Mouse (Mus musculus): ENCODE results near the gene Phlpp1.

Gene Phlpp1

DNA sequence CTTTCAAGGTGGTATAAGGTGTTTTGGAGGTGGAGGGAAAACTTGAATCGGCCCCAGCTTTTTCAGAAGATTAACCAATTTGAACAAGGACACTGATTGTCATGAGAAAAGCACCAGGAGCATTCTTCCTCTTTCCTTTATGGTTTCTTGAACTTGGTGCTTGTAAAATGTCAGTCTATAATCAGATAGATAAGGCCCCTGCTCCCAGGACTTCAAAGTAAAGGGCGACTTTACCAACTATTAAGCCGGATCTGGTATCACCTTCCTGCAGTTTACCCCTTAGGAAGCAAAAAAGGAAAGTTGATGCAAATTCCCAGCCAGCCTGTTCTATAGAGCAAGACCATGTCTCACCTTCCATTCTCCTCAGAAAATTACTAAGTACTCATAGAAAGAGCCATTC, 21.9 kb downstream of the Phlpp1 start:
- no peak for DNase-seq (ENCODE audit: low spot score)

DNA sequence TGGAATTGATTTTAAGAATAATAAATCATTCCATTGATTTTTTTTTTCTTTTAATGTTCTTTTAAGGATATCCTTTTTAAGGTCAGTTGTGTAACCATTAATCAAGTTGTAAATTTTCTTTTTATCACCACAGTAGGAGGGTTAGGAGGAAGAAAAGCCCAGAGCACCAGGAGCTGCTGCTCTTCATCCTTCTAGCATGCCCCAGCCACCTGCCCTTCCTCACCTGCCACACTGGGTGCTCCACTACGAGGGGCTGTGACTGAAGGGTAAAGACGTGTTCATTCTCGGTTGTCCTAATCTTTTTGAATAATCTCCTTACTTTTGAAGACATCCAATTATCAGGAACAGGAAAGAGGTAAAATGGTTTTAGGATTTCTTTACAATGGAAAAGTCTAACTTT, 22.7 kb downstream of the Phlpp1 start:
- DNase-seq (ENCODE audit: low spot score) = no peak

DNA sequence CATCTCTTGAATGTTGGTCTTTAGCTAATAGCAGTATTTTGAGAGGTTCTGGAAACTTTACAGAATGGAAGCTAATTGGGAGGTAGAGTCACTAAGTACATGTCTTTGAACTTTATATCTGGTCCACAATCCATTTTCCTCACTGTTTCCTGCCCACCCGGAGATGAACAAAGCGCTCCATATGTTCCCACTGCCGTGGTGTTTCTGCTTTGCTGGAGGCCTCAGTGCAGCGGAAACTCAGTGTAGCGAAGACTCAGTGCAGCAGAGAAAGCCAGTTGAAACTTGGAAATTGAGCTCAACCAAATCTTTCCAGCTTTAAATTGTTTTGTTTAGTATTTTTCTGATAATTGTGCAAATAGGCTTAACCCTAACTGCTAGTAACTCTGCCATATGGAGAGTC, 26.4 kb downstream of the Phlpp1 start:
- no peak for DNase-seq (ENCODE audit: low spot score)

DNA sequence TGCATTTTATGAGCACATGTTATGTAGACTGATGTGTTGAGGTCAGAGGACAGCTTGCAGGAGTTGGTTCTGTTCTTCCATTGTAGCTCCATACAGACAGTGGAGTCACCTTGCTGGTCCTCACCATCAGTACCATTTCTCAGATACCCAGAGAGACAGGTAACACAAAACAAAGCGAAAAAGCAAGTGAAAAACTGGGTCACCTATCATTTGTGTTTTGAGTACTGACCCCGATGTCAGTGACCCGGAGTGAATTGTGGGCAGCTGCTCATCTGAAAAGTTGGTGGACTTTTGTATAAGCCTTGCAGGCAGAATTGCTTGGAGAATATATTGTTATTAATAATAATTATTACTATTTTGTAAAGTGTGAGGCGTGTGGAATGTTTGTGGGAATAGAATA, 27.6 kb downstream of the Phlpp1 start:
- DNase-seq (ENCODE audit: low spot score) = no peak

DNA sequence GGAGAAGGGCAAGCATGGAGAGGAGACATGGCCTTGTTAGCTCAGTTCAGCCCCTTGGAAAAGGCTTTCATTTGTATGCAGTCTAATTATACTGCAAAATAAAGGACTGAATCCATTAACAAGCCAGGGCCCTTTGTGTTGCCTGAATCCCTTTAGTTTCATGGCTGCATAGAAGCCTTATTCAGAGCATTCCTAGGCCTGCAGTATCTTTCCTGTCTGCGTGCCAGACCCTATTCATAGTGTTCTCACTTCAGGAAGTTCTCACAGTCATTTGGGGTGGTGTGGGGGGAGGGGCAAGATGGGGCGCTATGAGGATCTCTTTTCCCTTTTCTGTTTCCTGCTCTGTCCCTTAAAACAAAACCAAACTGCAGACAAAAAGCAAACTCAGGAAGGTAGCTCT, 28.1 kb downstream of the Phlpp1 start:
- no peak for DNase-seq (ENCODE audit: low spot score)

DNA sequence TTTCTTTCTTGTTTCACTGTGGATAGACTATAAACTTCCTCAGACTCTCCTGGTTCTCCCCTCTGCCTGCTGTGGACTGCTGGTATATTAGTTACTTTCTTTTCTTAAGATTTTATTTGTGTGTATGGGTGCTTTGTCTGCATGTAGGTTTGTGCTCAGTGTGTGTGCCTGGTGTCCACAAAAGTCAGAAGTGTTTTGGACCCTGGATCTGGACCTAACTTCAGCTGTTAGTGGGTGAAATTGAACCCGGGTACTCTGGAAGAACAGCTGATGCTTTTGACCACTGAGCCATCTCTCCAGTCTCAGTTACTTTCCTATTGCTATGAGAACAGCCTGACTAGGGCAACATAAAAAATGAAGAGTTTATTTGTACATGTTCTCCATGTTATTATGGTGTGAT, 29.5 kb downstream of the Phlpp1 start:
- no peak for DNase-seq (ENCODE audit: low spot score)

DNA sequence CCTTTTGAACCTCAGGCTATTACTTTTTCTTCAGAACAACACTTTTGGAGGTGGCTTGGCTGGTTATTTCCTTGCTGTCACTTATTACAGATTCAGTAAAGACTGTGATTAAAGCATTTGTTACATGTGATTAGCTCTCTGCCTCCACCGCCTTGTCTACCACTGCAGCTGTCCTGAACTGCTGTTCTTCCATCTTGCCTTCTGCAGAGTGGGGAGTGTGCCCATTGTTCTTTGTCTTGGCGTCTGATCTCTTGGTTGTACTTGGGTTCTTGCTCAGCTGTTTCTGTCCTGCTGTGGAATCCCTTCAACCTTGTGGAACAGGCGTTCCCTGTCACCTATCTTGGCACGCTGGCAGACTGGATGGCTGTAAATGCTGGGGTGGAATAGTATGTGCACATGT, 30.4 kb downstream of the Phlpp1 start:
- no peak for DNase-seq (ENCODE audit: low spot score)

DNA sequence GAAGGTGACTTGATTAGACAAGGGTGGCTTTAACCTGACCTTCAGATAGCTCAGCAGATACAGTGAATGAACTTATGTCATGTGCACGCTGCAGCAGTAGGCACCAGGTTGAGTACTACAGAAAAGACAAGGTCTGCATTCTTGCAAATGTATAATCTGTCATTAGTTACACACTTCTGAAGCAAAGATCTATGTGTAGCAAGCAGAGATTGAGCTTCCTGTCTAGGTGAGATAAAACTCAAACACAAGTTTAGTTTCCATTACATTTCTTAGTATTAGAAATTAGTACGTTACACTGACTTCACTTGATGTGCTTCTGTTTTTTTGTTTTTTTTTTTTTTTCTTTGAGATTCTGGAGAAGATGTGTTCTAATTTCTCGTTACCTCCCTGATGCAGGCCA, 32.4 kb downstream of the Phlpp1 start:
- no peak for DNase-seq (ENCODE audit: low spot score)

DNA sequence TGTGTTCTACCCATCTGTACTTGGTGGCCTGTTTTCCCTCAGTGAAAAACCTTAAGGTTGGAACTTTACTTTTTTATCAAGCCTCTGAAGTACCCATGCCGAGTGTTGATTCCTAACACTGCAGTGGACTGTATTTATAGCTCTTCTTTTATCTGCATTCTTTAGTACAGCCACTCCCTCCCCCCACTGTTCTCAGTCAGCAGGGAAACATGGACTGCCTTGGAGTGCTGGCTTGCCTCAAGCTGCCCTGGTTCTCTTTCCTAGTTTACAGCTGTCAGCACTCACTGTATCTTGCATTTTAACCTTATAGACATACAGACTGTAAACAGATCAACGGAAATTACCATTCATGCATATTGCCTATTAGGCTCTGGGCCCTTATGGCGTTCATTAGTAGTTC, 32.8 kb downstream of the Phlpp1 start:
- no peak for DNase-seq (ENCODE audit: low spot score)

DNA sequence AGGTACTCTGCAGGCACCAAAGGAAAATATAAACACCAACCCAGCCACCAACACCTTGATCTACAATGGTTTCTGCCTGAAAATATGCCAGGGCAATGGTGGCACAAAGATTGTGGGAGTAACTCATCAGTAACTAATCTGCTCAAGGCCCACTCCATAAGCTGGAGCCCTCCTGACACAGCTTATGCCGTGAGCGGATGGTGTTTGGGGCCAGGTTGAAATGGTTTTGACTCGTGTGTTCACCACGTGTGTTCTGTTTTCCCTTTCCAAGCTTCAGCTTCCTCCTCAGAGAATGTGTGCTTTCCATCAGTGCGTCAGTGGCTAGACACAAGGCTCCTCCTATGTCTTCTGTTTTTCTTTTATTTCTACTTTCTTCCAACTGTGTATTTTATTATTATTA, 37.0 kb downstream of the Phlpp1 start:
- DNase-seq (ENCODE audit: low spot score) = no peak

DNA sequence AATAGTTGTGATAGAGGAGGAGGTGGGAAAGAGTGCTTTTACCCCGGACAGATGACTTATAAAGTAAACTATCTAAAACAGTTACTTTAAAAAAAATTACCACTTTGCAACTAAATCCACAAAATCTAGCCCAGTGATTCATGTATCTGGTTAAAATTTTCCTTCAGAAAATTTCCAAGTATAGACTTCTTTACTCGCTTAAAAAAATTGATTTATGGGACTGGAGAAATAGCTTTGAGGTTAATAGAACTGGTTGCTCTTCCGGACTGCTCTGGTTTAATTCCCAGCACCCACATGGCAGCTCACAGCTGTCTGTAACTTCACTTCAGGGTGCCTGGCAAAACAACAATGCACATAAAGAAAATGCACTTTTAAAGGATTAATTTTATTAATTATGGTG, 38.9 kb downstream of the Phlpp1 start:
- DNase-seq (ENCODE audit: low spot score) = no peak

DNA sequence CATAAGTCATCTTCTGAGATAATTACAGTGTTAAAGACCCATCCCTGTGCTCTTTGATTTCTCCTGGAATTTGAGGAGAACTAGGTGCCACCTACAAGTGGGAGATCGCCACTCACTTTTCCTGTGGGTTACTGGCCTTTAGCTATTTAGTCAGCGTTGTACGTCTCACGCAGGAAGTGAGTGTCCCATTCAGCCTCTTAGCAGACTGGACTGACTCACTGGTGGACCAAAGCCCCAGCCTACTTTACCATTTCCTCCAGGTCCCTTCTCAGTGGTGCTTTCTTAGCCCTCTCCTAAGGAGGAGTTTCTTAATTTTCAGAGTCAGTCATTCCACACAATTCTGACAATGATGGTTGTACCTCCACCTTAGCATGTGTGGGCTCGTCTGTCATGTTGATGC, 39.6 kb downstream of the Phlpp1 start:
- DNase-seq (ENCODE audit: low spot score) = no peak

DNA sequence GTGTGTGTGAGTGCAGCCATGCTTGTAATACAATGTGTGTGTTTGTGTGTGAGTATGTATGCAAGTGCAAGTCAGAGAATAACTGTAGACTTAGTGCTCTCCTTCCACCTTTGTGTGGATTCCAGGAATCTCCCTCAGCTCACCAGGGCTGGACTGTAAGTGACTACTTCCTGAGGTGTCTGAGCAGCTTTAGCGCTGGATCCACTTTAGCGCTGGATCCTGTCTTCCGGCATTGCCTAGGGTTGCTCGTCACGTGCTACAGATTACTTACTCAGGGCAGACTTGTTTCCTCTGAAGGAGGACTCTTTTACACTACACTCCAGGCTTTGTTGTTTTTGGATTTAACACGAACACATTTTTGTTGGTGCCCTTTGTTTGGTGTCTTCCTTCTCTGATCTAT, 48.9 kb downstream of the Phlpp1 start:
- no peak for DNase-seq (ENCODE audit: low spot score)

DNA sequence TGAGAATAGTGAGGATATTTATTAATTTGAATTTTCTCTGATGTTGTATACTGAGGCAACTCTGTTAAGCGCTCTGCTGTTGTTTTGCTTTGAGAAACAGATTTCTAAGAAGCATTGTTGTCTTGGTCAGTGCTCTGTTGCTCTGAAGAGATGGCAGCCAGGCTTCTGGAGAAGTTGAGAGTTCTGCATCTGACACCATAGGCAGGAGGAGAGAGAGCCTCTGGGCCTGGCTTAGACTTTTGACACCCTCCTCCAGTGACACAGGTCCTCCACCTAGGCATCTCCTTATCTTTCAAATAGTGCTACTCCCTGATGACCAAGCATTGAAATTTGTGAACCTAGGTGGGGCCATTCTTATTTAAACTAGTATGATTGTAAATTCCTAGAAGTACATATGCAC, 49.8 kb downstream of the Phlpp1 start:
- DNase-seq (ENCODE audit: low spot score) = no peak

DNA sequence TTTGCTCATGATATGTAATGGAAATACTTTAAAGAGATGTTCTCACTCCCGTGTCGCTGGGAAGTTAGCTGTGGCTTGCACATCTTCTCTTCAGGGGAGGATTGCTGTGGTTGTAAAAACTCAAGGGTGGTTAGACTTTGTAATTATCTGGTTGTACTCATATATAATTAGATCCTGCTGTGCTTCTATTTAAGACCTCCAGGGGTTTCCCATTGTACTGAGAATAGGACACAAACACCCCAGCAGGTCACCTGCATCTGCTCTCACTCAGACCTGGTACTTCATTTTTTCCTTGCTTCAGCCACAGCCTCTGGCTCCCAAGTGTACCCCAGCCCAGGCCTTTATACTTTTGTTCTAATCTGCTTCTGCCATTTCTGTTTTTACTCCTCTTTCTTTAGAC, 50.4 kb downstream of the Phlpp1 start:
- DNase-seq (ENCODE audit: low spot score) = no peak

DNA sequence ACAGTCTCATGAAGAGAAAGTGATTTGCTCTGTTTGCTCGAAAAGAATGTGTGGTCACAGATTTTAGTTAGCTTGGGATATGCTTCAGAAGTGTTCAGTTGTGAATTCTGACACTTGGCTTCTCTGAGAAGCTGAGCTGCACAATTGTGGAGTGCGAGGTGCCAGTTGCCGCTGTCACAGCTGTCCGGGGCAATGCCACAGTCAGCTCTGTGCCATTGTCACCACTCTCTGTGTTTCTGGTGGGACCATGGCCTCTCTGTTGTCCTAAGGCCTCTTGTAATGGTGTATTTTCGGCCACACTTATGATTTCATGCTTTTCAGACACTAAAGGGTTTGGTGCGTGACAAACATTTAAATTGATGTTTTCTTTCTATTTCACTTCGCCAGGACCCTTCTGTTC, 55.1 kb downstream of the Phlpp1 start:
- no peak for DNase-seq (ENCODE audit: low spot score)

DNA sequence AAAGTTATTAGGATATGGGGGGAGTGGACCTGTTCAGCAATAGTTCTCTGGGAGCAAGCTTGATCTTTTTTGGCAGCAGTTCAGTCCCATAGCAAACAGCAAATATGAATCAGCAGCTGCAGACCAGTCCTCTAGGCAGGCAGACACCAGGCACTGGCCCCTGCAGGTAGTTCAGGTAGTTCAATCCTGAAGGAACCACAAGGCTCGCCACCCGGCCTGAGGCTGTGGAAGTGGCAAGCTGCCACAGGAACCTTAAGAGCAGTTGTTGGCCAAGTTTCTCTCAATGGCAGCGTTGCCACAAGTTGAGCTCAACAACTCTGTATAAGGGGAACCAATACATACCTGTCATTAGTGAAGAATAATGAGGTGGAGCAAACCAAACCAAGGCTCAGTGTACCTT, 58.8 kb downstream of the Phlpp1 start:
- DNase-seq (ENCODE audit: low spot score) = no peak

DNA sequence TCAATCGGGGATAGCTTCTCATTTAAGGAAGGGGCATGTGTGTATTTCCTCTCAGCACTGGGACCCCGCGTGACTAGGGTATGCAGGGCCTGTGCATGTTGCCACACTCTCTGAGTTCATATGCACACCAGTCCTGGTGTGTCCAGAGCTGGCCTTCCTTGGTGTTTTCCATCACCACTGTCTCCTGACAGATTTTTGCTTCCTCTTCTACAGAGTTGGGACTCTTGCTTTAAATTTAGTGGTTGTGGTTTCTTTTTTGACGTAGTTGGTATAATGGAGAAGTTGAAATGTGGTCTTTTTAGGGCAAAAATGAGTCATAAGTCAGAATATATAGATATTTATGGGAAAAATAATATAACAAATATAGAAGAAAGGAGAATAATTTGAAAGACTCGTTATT, 59.8 kb downstream of the Phlpp1 start:
- no peak for DNase-seq (ENCODE audit: low spot score)

DNA sequence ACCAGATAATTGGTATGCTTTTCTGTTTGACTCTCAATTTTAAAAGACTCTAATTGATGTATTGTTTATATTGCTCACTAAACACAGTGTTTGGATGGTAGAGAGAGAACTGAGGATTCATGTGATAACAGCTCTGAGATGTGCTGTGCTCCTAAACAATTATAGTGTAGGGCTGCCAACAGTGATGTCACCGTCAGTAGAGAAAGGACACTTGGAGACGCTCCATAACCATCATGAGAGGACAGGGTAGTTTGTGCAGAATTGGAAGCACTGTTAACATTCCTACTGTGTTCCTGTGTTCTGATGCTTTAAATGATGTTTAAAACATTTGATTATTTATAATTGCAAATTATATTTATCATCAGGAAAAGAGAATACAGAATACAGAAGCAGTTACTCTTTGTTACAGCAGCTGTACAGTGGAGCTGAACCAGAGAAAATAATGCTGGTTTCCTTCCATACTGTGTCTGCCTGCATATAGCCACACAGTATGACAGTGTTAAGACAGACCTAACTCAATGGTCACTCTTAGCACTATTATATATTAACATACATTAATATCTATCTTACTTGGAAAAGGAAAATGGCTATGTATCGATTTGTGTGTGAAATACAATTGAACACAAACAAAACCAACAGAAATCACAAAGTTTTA, 60.4 kb downstream of the Phlpp1 start:
- no peak for DNase-seq (ENCODE audit: low spot score)

DNA sequence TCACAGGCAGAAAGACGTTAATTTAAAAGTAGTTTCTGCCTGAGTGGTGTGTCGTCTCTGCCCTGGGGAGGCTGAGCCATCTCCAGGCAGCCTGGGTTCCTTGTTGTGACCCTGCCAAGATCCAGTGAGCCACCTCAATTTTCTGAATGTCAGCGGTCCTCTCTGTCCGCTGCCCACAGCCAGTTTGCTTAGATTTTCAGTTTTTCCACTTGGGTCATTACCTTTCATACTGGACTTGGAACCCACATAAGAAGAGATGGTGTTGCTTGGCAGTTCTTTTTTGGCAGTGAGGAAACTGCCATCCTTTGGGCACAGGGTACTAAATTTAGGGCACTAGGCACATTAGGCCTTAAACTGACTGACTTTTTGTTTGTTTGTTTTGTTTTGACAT, 60.9 kb downstream of the Phlpp1 start:
- DNase-seq (ENCODE audit: low spot score) = no peak

DNA sequence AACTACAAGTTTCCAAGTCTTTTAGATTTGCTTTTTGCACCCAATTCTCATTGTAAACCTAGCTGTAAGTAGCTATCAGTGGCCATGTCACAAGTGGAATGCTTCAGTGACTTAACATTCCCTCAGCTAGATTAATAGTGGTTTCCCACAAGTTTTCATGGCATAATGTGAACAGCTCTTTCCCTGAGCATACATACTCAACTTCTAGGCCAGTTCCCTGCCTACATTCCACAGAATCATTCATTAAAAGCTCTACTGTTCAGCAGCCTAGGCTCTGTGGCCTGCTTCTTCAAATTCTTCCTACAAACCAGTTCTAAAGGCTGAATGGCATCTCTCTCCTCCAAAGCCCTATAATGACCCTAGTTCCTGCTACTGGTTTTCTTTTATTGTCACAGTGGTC, 65.4 kb downstream of the Phlpp1 start:
- no peak for DNase-seq (ENCODE audit: low spot score)

DNA sequence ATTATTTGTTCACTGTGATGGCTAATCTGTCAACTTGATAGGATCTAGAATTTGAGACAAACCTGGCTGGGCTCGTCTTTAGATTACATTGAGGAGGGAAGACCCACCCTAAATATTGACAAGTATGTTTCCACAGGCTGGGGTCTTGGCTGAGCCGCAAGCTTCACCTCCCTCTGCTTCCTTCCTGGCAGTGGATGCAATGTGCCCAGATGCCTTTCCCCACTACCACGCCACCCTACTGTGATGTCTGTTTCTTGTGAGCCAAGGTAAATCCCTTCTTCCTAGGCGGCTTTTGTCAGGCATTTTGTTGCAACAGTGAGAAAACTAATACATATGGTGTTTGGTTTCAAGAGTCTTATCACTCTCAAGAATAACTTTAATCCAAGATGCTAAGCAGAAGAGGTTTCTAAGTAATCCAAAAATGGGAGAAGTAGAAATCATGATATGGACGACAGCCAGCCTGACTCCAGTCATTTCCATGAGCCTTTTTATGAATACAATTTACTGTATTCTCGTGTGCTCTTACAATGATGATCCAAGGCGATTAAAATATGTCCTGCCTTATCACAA, 68.6 kb downstream of the Phlpp1 start:
- no peak for DNase-seq (ENCODE audit: low spot score)

DNA sequence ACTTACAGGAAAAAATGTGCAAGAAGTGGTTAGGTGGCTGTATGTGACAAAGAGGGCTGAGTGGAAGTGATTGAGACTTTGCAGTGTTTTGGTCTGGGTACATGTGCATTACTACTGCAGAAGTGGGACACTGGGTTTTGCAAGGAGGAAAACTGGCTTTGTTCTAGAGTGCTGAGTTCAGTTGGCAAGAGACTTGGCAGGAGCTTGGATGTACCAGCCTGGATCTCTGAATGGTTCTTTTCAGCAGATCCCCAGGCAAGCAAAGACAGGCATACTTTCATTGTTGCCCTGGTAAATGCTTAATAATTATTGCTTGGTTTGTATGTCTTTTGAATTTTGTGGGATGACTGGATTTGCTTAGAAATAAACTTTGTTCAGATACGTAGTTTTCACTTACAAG, 69.5 kb downstream of the Phlpp1 start:
- no peak for DNase-seq (ENCODE audit: low spot score)

DNA sequence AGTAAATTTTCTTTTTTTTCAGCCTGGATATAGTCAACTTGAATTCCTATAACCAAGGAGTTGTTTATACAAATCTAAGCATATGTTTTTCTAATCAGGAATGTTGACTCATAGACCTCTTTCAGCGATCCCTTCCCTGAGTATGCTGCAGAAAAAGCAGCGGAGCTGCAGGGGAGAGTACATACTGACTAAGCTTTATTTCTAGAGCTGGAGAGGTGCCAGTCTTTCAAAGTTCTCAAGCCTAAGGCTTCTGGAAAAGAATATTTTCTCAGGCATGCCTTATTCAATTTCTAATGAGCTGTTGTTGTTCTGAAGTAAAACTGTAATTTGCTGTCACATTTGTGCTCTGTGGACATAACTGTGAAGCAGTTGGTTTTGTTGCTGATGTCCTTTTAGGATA, 70.6 kb downstream of the Phlpp1 start:
- no peak for DNase-seq (ENCODE audit: low spot score)

DNA sequence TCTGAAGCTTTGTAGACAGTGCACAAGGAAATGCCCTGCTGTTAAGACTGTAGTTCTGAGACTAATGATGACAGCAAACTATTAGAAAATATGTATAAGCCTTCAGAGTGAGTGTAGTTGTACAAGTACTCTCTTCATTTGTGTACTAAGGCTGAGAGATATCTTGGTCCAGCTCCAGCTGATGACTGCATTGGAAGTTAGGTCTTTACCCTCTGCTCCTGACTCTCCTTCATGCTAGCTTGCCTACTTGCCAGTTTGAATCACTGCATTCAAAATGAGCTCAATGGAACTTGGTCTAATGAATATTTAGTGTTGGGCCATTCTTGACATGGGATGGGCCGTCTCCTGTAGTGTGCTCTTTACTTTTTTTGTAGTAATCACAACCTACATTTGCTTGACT, 71.8 kb downstream of the Phlpp1 start:
- DNase-seq (ENCODE audit: low spot score) = no peak
